Mouse (Mus musculus) G1E (cell line): ENCODE data around the gene Magi1.

Experiments
- CTCF ChIP-seq: IDR thresholded peaks from 2 replicates; pipeline ENCODE4 v1.5.1; 2012; ENCODE audit warnings: low read depth, low read length, inconsistent platforms, mixed read lengths
- GATA1 ChIP-seq: IDR thresholded peaks from 2 replicates; pipeline ENCODE4 v1.6.1; 2012; ENCODE audit warnings: borderline replicate concordance, low read length, inconsistent platforms, mixed read lengths
- GATA2 ChIP-seq: IDR thresholded peaks from 2 replicates; pipeline ENCODE4 v1.6.1; 2012; ENCODE audit warnings: low read depth, low read length, inconsistent platforms, borderline replicate concordance
- POLR2AphosphoS5 ChIP-seq: IDR thresholded peaks from 2 replicates; pipeline ENCODE4 v1.6.1; 2012; ENCODE audit warnings: low read depth, low read length, inconsistent platforms; ENCODE audit not compliant: insufficient replicate concordance

DNA sequence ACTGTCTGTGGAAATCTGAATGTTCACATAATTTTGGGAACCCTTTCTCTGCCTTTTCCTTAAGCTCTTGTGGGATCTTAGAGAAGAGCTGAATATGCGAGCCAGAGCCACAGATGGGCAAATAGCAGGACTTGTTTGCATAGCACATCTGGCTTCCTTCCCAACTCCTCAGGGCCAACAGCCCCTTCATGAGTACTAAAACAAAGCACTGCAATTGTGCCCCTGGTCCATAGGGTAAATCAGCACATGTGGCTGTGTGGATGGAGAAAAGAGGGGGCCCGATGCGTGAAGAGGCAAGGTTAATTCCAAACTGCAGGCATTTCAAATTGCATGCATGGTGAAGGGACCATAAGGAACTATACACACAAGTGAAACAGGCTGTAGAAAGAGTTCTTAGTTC, 180.1 kb downstream of the Magi1 start:
- TF ChIP-seq CTCF (no peak), GATA1 (no peak), POLR2AphosphoS5 (no peak), GATA2 (no peak)
